Mouse (Mus musculus): ENCODE data around the gene 4930522H14Rik. TPM values are rescaled to one million over a fixed set of nuclear protein-coding genes. Genes with fewer than 3 reads are reported as not detected.
A peak's percentile ranks its signal among the peaks of the same experiment; 100 is the strongest.

4930522H14Rik gene
- polyA plus RNA-seq, 1 experiment = not detected

DNA sequence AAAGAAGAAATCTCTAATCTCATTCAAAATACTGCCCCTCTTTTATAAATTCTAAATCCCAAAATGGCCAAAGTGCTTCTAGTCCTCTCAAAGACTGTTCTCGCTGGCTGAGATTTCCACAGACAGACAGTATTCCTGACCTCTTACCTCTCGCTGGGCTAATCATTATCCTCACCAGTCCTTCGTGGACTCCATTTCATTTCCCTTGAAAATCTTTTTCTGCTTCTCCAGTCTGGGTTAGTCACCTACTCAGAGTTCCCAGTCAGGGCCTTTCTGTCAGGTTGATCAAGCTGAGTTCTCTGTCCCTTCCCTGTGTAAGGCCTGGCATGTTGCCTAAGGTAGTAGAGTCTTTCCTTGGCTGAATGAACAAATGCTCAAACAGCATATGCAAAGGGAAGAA is 53.6 kb downstream of the 4930522H14Rik start:
- H3K27ac ChIP-seq (ENCODE audit: insufficient read depth, low read depth, low read length) = no peak overlapping the region
- H3K4me1 ChIP-seq (ENCODE audit: control insufficient read depth, insufficient read depth, low read length) = peaks cover 14% of the 10 kb centered on the region
- TF ChIP-seq CTCF (IDR thresholded peaks at IDR 0.05; ENCODE audit: low read depth, low read length) (no peak), POLR2A (IDR thresholded peaks at IDR 0.05; ENCODE audit: borderline replicate concordance, low read depth, low read length) (no peak)
- H3K4me3 ChIP-seq (ENCODE audit: insufficient read depth, low read length) = no peak overlapping the region

DNA sequence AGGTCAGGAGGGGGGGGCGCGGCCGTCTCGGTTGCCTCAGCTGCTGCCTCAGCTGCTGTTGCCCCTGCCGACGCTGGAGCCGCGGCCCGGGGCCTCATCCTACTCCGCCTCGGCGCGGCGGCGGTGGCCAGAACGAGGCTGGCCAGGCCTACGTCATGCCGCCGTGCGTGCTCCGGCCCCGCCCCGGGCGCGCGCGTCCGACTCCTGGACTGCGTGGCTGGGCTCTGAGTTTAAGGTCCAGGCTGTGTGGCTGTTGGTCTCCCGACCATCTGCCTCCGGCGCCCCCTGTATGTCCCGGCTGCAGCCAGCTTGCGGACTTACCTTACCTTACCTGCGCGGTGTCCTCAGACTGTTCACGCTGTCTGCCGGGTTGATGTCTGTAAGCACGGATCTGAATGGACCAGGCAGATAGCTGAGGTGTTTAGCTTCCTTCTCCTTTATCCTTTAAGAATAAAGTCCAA is 54.5 kb downstream of the 4930522H14Rik start:
- Histone ChIP-seq H3K4me1 (ENCODE audit: control insufficient read depth, insufficient read depth, low read length) (peaks cover 18% of the 10 kb centered on the region), H3K4me3 (ENCODE audit: insufficient read depth, low read length) (peak overlapping the region; percentile 85), H3K27ac (ENCODE audit: insufficient read depth, low read depth, low read length) (peak overlapping the region; percentile 64)
- no peak for TF ChIP-seq CTCF (IDR thresholded peaks at IDR 0.05; ENCODE audit: low read depth, low read length)

DNA sequence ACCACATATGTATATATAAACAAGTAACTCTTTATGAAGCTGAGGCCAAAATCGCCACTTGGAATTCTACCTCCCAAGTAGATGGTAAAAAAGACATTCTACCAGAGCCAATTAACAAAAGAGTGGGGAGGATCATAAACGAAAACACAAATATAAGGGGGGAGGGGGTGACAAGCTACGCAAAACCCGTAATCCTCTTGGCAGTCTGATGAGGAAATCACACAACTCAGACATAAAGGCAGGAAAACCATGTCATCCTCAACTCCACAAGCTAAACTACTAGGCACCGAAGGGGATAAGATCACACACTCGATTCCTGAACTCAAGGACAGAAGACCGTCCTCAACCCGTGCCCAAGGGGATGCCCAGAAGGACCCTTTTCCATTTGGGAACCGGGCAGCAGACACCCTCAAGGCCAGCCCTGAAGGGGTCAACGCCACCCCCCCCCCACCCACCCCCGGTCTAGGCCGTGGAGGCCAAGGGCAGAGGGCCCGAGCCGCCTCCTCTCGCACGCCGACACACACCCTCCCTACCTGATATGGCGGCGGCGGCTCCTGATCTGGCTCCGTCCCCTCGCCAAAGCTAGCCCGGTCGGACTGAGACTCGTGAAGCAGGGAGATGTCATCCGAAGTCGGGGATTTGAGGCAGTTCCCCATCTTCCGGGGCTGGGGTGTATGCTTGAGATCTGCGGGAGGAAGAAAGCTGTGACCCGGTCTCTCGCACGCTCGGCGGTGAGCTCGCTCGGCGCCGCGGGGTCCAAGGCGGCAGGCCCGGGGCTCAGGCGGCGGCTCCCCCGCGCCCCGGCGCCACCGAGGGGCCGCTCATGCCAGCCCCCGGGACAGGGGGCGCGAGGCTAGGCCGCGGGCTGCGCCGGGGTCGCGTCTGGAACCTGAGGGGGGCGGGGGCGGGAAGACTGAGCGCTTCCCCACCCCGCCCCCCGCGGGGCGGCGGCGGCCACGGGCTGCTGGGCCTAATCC is 55.2 kb downstream of the 4930522H14Rik start:
- Histone ChIP-seq H3K4me1 (ENCODE audit: control insufficient read depth, insufficient read depth, low read length) (peaks cover 19% of the 10 kb centered on the region), H3K27ac (ENCODE audit: insufficient read depth, low read depth, low read length) (peak overlapping the region; percentile 64), H3K4me3 (ENCODE audit: insufficient read depth, low read length) (peak overlapping the region; percentile 85)
- TF ChIP-seq CTCF (IDR thresholded peaks at IDR 0.05; ENCODE audit: low read depth, low read length) = no peak
- TF ChIP-seq POLR2A (IDR thresholded peaks at IDR 0.05; ENCODE audit: borderline replicate concordance, low read depth, low read length) = no peak

DNA sequence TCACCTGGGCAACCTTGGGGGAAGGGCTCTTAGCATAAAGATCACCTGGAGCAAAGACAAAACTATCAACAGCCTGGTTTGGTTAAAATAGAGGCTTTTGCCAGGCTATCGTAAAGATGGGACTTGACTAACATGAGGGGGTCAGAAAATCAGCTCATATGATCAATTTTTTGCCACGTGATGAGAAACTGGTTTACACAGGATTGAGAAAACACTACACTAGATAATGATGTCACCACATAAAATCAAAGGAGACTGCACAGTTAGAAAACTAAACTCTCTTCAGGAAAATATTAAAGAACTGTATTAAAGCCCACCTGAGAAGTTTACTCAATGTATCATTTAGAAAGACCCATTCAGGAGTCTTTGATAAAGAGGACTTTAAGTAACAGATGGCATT is 56.0 kb downstream of the 4930522H14Rik start:
- Histone ChIP-seq H3K4me1 (ENCODE audit: control insufficient read depth, insufficient read depth, low read length) (peaks cover 22% of the 10 kb centered on the region), H3K27ac (ENCODE audit: insufficient read depth, low read depth, low read length) (no peak overlapping the region), H3K4me3 (ENCODE audit: insufficient read depth, low read length) (no peak overlapping the region)
- TF ChIP-seq POLR2A (IDR thresholded peaks at IDR 0.05; ENCODE audit: borderline replicate concordance, low read depth, low read length) = no peak
- TF ChIP-seq CTCF (IDR thresholded peaks at IDR 0.05; ENCODE audit: low read depth, low read length) = no peak

DNA sequence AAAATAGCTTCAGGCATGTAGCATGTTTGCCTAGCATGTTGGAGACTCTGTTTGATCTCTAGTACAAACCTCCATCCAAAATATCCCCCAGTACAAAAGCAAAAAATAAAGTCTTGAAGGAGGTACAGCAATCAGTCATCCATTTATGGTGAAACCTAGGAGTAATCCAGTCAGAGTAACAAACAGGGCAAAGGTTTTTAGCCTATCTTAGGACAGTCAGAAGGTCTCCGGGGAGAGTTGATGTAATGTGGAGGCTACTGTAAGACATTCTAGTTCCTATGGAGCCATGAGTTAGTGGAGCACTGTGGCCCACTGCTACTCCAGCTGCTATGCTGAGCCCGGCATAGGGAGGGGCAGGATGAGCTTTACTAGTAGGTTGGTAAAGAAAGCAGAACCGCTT is 58.5 kb downstream of the 4930522H14Rik start:
- Histone ChIP-seq H3K4me1 (ENCODE audit: control insufficient read depth, insufficient read depth, low read length) (peaks cover 22% of the 10 kb centered on the region), H3K4me3 (ENCODE audit: insufficient read depth, low read length) (no peak overlapping the region), H3K27ac (ENCODE audit: insufficient read depth, low read depth, low read length) (no peak overlapping the region)
- no peak for TF ChIP-seq CTCF (IDR thresholded peaks at IDR 0.05; ENCODE audit: low read depth, low read length)
- no peak for TF ChIP-seq POLR2A (IDR thresholded peaks at IDR 0.05; ENCODE audit: borderline replicate concordance, low read depth, low read length)

DNA sequence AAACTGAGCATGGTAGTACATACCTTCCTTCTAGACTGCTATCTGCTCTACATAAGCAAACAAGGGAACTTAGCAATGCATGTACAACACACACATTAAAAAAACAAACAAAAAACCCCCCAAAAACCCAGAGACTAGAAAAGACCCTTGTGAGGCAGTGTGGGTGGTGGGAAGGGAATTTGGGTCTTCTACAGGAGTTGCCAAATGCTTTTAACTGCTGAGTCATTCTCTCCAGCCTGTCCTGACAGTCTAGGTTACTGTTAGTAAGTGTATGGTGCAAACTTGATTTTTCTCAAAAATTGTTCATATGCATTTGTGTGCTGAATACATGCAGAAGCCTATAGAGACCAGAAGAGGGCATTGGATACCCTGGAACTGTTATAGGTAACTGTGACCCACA is 59.5 kb downstream of the 4930522H14Rik start:
- TF ChIP-seq POLR2A (IDR thresholded peaks at IDR 0.05; ENCODE audit: borderline replicate concordance, low read depth, low read length) (no peak), CTCF (IDR thresholded peaks at IDR 0.05; ENCODE audit: low read depth, low read length) (no peak)
- H3K27ac ChIP-seq (ENCODE audit: insufficient read depth, low read depth, low read length) = no peak overlapping the region

DNA sequence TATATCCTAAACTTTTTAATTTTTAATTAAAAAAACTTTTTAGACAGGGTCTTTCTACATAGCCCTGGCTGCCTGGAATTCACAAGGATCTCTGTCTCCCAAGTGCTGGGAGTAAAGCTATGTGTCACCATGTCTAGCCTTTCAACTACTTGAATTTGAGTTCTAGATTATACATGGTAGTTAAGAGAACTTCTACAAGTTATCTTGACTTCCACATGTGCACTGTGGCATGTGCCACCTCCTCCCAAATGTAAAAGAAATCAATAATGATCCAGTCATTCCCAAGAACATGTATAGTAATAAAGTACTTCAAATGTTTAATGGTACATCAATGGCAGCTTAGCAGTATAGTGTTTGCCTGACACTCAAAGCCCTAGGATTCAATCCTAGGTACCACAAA is 63.4 kb downstream of the 4930522H14Rik start:
- no peak for TF ChIP-seq CTCF (IDR thresholded peaks at IDR 0.05; ENCODE audit: low read depth, low read length)
- no peak for TF ChIP-seq POLR2A (IDR thresholded peaks at IDR 0.05; ENCODE audit: borderline replicate concordance, low read depth, low read length)
- peaks cover 17% of the 10 kb centered on the region for H3K4me1 ChIP-seq (ENCODE audit: control insufficient read depth, insufficient read depth, low read length)
- no peak overlapping the region for H3K4me3 ChIP-seq (ENCODE audit: insufficient read depth, low read length)
- H3K27ac ChIP-seq (ENCODE audit: insufficient read depth, low read depth, low read length) = no peak overlapping the region

More for the DNA sequence above, 59.5 kb downstream of the 4930522H14Rik start:
- Histone ChIP-seq H3K4me3 (ENCODE audit: insufficient read depth, low read length) (no peak overlapping the region), H3K4me1 (ENCODE audit: control insufficient read depth, insufficient read depth, low read length) (peaks cover 22% of the 10 kb centered on the region)

DNA sequence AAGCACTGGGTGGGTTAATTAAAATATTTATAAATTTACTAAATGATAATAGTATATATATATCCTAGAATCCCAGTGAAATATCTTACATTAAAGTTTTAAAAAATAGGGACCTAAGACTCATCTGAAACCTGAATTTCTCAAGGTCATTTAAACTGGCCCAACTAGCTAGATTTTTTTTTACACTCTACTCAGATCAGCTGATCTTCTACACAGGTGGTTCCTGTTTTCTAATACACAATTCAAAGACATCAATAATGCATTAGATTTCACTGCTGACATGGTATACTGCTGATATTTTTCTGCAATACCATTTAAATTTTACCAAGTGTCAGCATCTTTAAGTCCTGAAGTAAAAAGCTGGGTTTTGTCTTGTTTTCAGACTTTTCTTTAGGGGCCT is 67.2 kb downstream of the 4930522H14Rik start:
- TF ChIP-seq POLR2A (IDR thresholded peaks at IDR 0.05; ENCODE audit: borderline replicate concordance, low read depth, low read length) = no peak
- TF ChIP-seq CTCF (IDR thresholded peaks at IDR 0.05; ENCODE audit: low read depth, low read length) = no peak
- H3K4me3 ChIP-seq (ENCODE audit: insufficient read depth, low read length) = no peak overlapping the region
- no peak overlapping the region for H3K27ac ChIP-seq (ENCODE audit: insufficient read depth, low read depth, low read length)
- peaks cover 7% of the 10 kb centered on the region for H3K4me1 ChIP-seq (ENCODE audit: control insufficient read depth, insufficient read depth, low read length)

DNA sequence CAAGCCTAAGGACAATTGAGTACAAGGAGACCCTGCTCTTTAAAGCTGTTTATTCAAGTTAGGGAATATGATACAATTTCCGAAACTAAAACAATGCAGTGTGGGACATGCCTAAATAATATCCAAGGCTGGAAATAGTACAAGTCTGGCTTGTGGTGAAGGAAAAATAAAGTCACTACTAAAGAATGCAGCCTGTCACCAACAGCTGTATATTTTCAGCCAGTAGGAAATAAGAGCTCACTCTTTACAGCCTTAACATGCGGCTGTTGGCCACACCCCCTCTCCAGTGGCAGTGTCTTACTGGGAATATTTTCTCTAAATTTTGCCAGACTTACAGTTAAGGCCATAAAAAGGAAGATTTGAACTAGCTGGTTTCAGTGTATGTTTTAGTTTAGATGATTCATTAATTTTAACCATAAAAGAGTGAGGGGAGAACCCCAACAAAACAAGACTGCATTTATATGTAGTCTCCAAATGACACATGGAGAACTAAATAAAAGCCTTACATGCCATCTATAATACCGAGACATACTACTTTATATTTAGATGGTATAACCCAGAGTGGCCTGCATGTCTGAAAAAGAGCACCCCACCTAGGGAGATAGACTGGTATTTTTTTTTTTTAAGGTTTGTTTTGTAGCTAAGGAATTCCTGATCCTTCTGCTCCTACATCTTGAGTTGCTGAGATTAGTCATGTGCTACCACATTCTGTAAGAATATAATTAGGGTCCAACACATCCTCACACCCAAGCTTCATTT is 70.5 kb downstream of the 4930522H14Rik start:
- Histone ChIP-seq H3K27ac (ENCODE audit: insufficient read depth, low read depth, low read length) (no peak overlapping the region), H3K4me1 (ENCODE audit: control insufficient read depth, insufficient read depth, low read length) (peaks cover 14% of the 10 kb centered on the region), H3K4me3 (ENCODE audit: insufficient read depth, low read length) (no peak overlapping the region)
- no peak for TF ChIP-seq POLR2A (IDR thresholded peaks at IDR 0.05; ENCODE audit: borderline replicate concordance, low read depth, low read length)
- no peak for TF ChIP-seq CTCF (IDR thresholded peaks at IDR 0.05; ENCODE audit: low read depth, low read length)

DNA sequence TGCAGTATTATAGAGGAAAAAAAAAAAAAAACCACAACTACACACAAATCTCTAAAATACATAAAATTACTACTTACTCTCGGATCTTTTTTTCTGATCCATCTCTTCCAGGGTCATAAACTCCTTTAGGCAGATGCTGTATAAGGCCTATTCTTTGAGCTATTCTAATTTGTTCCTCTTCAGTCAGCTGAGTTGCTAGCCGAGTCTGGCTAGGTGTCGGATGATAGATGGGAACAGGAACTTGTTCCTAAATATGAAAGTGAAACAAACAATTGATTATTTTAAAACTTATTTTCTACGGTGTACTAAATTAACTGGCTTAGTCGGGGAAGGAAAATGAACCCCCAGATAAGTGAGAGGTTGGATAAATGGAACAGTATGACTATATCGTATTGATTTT is 74.3 kb downstream of the 4930522H14Rik start:
- Histone ChIP-seq H3K4me1 (ENCODE audit: control insufficient read depth, insufficient read depth, low read length) (peaks cover 11% of the 10 kb centered on the region), H3K4me3 (ENCODE audit: insufficient read depth, low read length) (no peak overlapping the region), H3K27ac (ENCODE audit: insufficient read depth, low read depth, low read length) (no peak overlapping the region)
- TF ChIP-seq POLR2A (IDR thresholded peaks at IDR 0.05; ENCODE audit: borderline replicate concordance, low read depth, low read length) (no peak), CTCF (IDR thresholded peaks at IDR 0.05; ENCODE audit: low read depth, low read length) (no peak)

Other genes starting within 250 kb of the 4930522H14Rik start
- gene Ttc39a, start 124.7 kb downstream of the 4930522H14Rik start, polyA plus RNA-seq (2012; ENCODE audit: insufficient read depth, insufficient read length, missing spikeins) = 1.3 and 1.4 TPM in 2 replicates
- gene Rnf11, start 46.6 kb downstream of the 4930522H14Rik start, polyA plus RNA-seq (2012; ENCODE audit: insufficient read depth, insufficient read length, missing spikeins) = 47.8 and 54.0 TPM in 2 replicates
- gene Cdkn2c, start 135.9 kb upstream of the 4930522H14Rik start, polyA plus RNA-seq (2012; ENCODE audit: insufficient read depth, insufficient read length, missing spikeins) = 63.5 and 73.9 TPM in 2 replicates
- gene Faf1, start 145.3 kb upstream of the 4930522H14Rik start, polyA plus RNA-seq (2012; ENCODE audit: insufficient read depth, insufficient read length, missing spikeins) = 18.7 and 22.3 TPM in 2 replicates